11 mouse cellular contexts compared by ENCODE assay signal in the genomic region with DNA sequence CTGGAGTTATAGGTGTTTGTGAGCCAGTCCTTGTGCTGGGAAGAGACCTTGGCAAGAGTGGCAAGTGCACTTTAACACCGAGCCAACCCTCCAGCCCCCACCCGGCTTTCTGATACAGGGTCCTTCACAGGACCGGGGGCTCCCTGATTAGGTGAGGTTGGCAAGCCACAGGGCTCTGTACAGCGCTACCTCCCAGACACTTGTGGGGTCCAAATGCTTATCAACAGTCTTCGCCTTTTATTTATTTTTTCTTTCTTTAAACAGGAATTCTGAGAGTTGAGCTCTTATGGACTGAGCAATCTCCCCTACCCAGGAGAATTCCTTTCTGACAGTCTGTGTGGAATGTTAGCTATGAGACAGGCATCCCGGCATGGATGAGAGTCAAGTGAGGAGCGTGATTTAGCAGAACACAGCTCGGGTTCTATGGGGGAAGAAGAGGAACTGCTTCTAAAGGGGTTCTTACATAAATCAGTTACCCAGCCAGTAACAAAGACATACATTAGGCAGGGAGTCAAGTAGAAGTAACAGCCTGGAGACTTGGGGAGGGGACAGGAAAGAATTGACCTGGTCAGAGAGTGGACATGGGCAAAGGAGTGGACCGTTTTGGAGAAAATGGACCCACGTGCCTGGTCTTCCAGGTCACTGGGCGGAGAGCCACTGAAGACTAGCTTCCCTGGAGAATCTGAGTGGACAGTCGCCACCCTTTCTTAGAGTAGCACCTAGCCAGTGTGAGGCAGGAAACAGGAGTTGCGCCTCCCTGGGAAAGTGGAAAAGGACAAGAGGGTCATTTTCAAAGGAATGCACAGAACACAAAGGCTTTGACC.
DNase-seq lines count a peak whose midpoint lies in the region; TF ChIP-seq lines count a peak whose summit lies in the region.
"Had no signal": no experiment of that assay in that cellular context is flagged by ENCODE, and none has a peak within 500 bp of the region (broad histone marks: within the 10 kb centered on the region; RNA-seq: fewer than 3 reads in every experiment).

No protein-coding gene starts in this region.

- no peak overlapping the region; the same call in 1 of the 2 replicates for H3K9ac ChIP-seq in heart, adult 2 months (ENCODE audit: low read depth, low read length)

- H3K27me3 ChIP-seq in kidney, adult 2 months (replicated peaks; ENCODE audit: control insufficient read depth, insufficient read depth, low read length): no peaks in the 10 kb centered on the region
- H3K27me3 ChIP-seq in heart, adult 2 months (ENCODE audit: control insufficient read depth, insufficient read depth, low read length): no peaks in the 10 kb centered on the region

- H3K79me2 ChIP-seq in heart, adult 2 months (replicated peaks; ENCODE audit: control insufficient read depth, insufficient read depth, low read length): no peaks in the 10 kb centered on the region

- DNase-seq in kidney, adult 2 months: peak; percentile 15
- DNase-seq in kidney, adult 11 months: no peak
- peak; percentile 34 to 48 for DNase-seq in heart, adult 2 months
- peak; percentile 21 for DNase-seq in kidney, postnatal 10 days
- peak; percentile 37 for DNase-seq in retina, embryonic 14.5 days (ENCODE audit: low spot score)
- DNase-seq in cerebellum, adult 11-12 months: no peak
- DNase-seq in frontal cortex, adult 2 months (ENCODE audit: extremely low spot score in 1 of 2, low spot score in 1 of 2): no peak
- DNase-seq in right cerebral cortex, postnatal 14 days: no peak
- DNase-seq: cerebellum, adult 9-10 months had no signal

- no peak overlapping the region for H3K27ac ChIP-seq in kidney, adult 2 months (ENCODE audit: insufficient read depth, low read depth, low read length)
- peak overlapping the region; percentile 76 for H3K27ac ChIP-seq in heart, adult 2 months
- H3K27ac ChIP-seq: macrophage had no signal

- intact Hi-C loops in heart, adult 2 months (cut with DNase I): no loop called here

- 0 out of 2 replicates have a peak, but pooled peaks have one; percentile 46 for TF ChIP-seq EP300 in heart, adult 2 months (IDR thresholded peaks at IDR 0.05; ENCODE audit: insufficient read depth, low read depth, low read length)

- TF ChIP-seq CTCF in kidney, adult 2 months (conservative IDR thresholded peaks at IDR 0.05; ENCODE audit: insufficient read depth, insufficient read length, low read depth, low read length): no peak
- TF ChIP-seq CTCF in heart, adult 2 months (IDR thresholded peaks at IDR 0.05): no peak

- WGBS in kidney, adult 2 months: 35% methylated on average over 13 of the region's 13 CpGs
- 19% methylated on average over 13 of the region's 13 CpGs for WGBS in heart, adult 2 months

- no peaks in the 10 kb centered on the region for H3K36me3 ChIP-seq in kidney, adult 2 months (ENCODE audit: control insufficient read depth, insufficient read depth, low read length)
- no peaks in the 10 kb centered on the region for H3K36me3 ChIP-seq in heart, adult 2 months (ENCODE audit: control insufficient read depth, insufficient read depth, low read length)
- H3K36me3 ChIP-seq: G1E had no signal

- H3K4me3 ChIP-seq in kidney, adult 2 months (ENCODE audit: insufficient read depth, low read depth, low read length): no peak overlapping the region
- peak overlapping the region; percentile 18; the same call in 1 of the 2 replicates for H3K4me3 ChIP-seq in heart, adult 2 months

- TF ChIP-seq POLR2A in kidney, adult 2 months (IDR thresholded peaks at IDR 0.05; ENCODE audit: low read depth, low read length): no peak
- no peak for TF ChIP-seq POLR2A in heart, adult 2 months (IDR thresholded peaks at IDR 0.05; ENCODE audit: insufficient read depth, low read depth, low read length)

- 0 out of 2 replicates have a peak, but pooled peaks cover 5% of the 10 kb centered on the region for H3K4me1 ChIP-seq in kidney, adult 2 months (ENCODE audit: control insufficient read depth, insufficient read depth, low read length)
- peaks cover 8% of the 10 kb centered on the region for H3K4me1 ChIP-seq in heart, adult 2 months (ENCODE audit: control insufficient read depth, insufficient read depth, low read length)

Comparison
In these comparisons a context has a peak if more than half of its experiments do, and no peak if none do; other contexts are left out.
1. DNase-seq: peak in kidney, adult 2 months (single experiment), heart, adult 2 months (2 of 2), kidney, postnatal 10 days (single experiment) and retina, embryonic 14.5 days (single experiment); none in kidney, adult 11 months (single experiment), cerebellum, adult 11-12 months (single experiment), frontal cortex, adult 2 months (0 of 2) and right cerebral cortex, postnatal 14 days (single experiment).